Mouse (Mus musculus) CH12.LX (cell line): ENCODE data around the gene Dlec1. TPM values are rescaled to one million over a fixed set of nuclear protein-coding genes. Genes with fewer than 3 reads are reported as not detected.

Experiments used
- DNase-seq: peaks from one replicate; pipeline ENCODE4 v3.0.0-alpha.2; 2013; ENCODE audit errors: extremely low read depth
- H3K27ac ChIP-seq: 2 replicates; pipeline ENCODE4 v1.5.1; 2012; ENCODE audit warnings: low read depth, mild to moderate bottlenecking, control low read depth, moderate library complexity; ENCODE audit not compliant: insufficient read depth
- H3K27me3 ChIP-seq: replicated peaks from 2 replicates; pipeline ENCODE3; 2012; ENCODE audit warnings: inconsistent platforms
- H3K36me3 ChIP-seq, 2 experiments: replicated peaks in 1 of 2; 2 replicates each; pipeline versions ENCODE3 to v1.6.1; 2012; ENCODE audit warnings: inconsistent platforms in 1 of 2, low read length in 1 of 2, mild to moderate bottlenecking in 1 of 2, mixed read lengths in 1 of 2, moderate library complexity in 1 of 2; ENCODE audit not compliant: control insufficient read depth in 1 of 2, insufficient read depth in 1 of 2
- H3K4me1 ChIP-seq, 2 experiments: 2 replicates each; pipeline ENCODE4 v1.6.1; 2012; ENCODE audit warnings: inconsistent platforms in 1 of 2, moderate library complexity in 1 of 2; ENCODE audit not compliant: insufficient read depth in 2 of 2, control insufficient read depth in 1 of 2
- H3K4me2 ChIP-seq: 2 replicates; pipeline ENCODE4 v1.6.1; 2012; ENCODE audit warnings: low read depth, mild to moderate bottlenecking, control low read depth; ENCODE audit not compliant: poor library complexity, insufficient read depth, severe bottlenecking
- H3K4me3 ChIP-seq, 3 experiments: fragments of 150-350 bp in 1 of 3; sonication (generic) in 1 of 3; replicated peaks in 1 of 3; 2 replicates each; pipeline versions ENCODE3 to v1.5.1; 2011 to 2012; ENCODE audit warnings: low read depth in 2 of 3, low read length in 2 of 3, mild to moderate bottlenecking in 2 of 3, moderate library complexity in 2 of 3, control low read depth in 1 of 3, improper control_type of control experiment in 1 of 3, inconsistent platforms in 1 of 3, mixed read lengths in 1 of 3; ENCODE audit not compliant: poor library complexity in 1 of 3
- H3K79me2 ChIP-seq: replicated peaks from 2 replicates; pipeline ENCODE4 v1.6.1; 2012; ENCODE audit warnings: mild to moderate bottlenecking, moderate library complexity; ENCODE audit not compliant: control insufficient read depth, poor library complexity, insufficient read depth, severe bottlenecking; ENCODE audit errors: extremely low read depth
- H3K9ac ChIP-seq: 2 replicates; pipeline ENCODE4 v1.6.1; 2012; ENCODE audit warnings: low read depth, mild to moderate bottlenecking, control low read depth, moderate library complexity; ENCODE audit not compliant: insufficient read depth
- H3K9me3 ChIP-seq: replicated peaks from 2 replicates; pipeline ENCODE3; 2012; ENCODE audit warnings: low read length, inconsistent platforms, mixed read lengths
- CHD2 ChIP-seq: IDR thresholded peaks from 2 replicates; pipeline ENCODE4 v1.6.1; 2011; ENCODE audit warnings: low read length, improper control_type of control experiment
- CTCF ChIP-seq, 2 experiments: IDR thresholded peaks in 1 of 2; conservative IDR thresholded peaks in 1 of 2; 2 replicates each; pipeline ENCODE4 v1.5.1; 2011 to 2012; ENCODE audit warnings: low read depth in 2 of 2, low read length in 2 of 2, improper control_type of control experiment in 1 of 2, inconsistent platforms in 1 of 2, mild to moderate bottlenecking in 1 of 2, moderate library complexity in 1 of 2
- E2F4 ChIP-seq: IDR thresholded peaks from 2 replicates; pipeline ENCODE4 v1.6.1; 2011; ENCODE audit warnings: low read depth, low read length, improper control_type of control experiment; ENCODE audit not compliant: insufficient replicate concordance
- ELF1 ChIP-seq: IDR thresholded peaks from 2 replicates; pipeline ENCODE4 v1.6.1; 2014; ENCODE audit warnings: low read depth, mild to moderate bottlenecking, inconsistent platforms, low read length, improper control_type of control experiment
- ETS1 ChIP-seq: conservative IDR thresholded peaks from 2 replicates; pipeline ENCODE4 v1.6.1; 2012; ENCODE audit warnings: low read depth, mild to moderate bottlenecking, inconsistent platforms, low read length, improper control_type of control experiment, moderate library complexity
- IRF4 ChIP-seq: IDR thresholded peaks from 2 replicates; pipeline ENCODE4 v1.6.1; 2014; ENCODE audit warnings: low read depth, mild to moderate bottlenecking, inconsistent platforms, low read length, improper control_type of control experiment
- MAFK ChIP-seq: IDR thresholded peaks from 2 replicates; pipeline ENCODE4 v1.6.1; 2011; ENCODE audit warnings: low read length, improper control_type of control experiment; ENCODE audit not compliant: insufficient replicate concordance
- MEF2A ChIP-seq: IDR thresholded peaks from 2 replicates; pipeline ENCODE4 v1.6.1; 2014; ENCODE audit warnings: low read depth, mild to moderate bottlenecking, inconsistent platforms, low read length, improper control_type of control experiment, borderline replicate concordance
- MXI1 ChIP-seq: IDR thresholded peaks from 2 replicates; pipeline ENCODE4 v1.6.1; 2011; ENCODE audit warnings: mild to moderate bottlenecking, low read depth, low read length, improper control_type of control experiment
- MYC ChIP-seq: IDR thresholded peaks from 2 replicates; pipeline ENCODE4 v1.6.1; 2011; ENCODE audit warnings: low read depth, mild to moderate bottlenecking, improper control_type of control experiment, low read length
- NRF1 ChIP-seq: IDR thresholded peaks from 2 replicates; pipeline ENCODE4 v1.6.1; 2014; ENCODE audit warnings: low read depth, mild to moderate bottlenecking, inconsistent platforms, low read length, improper control_type of control experiment, moderate library complexity
- RCOR1 ChIP-seq: conservative IDR thresholded peaks from 2 replicates; pipeline ENCODE4 v1.6.1; 2012; ENCODE audit warnings: low read depth, mild to moderate bottlenecking, inconsistent platforms, low read length, improper control_type of control experiment
- TCF12 ChIP-seq: IDR thresholded peaks from 2 replicates; pipeline ENCODE4 v1.6.1; 2014; ENCODE audit warnings: low read depth, mild to moderate bottlenecking, inconsistent platforms, low read length, improper control_type of control experiment
- UBTF ChIP-seq: IDR thresholded peaks from 2 replicates; pipeline ENCODE4 v1.6.1; 2012; ENCODE audit warnings: low read depth, mild to moderate bottlenecking, inconsistent platforms, low read length, improper control_type of control experiment, moderate library complexity
- USF2 ChIP-seq: conservative IDR thresholded peaks from 2 replicates; pipeline ENCODE4 v1.6.1; 2011; ENCODE audit warnings: low read depth, low read length, improper control_type of control experiment
- ZNF384 ChIP-seq: IDR thresholded peaks from 2 replicates; pipeline ENCODE4 v1.6.1; 2012; ENCODE audit warnings: low read depth, low read length, improper control_type of control experiment, inconsistent platforms
- dilution Hi-C: fragments of 300-500 bp; cut with MboI; formaldehyde crosslinking; loops from 2 replicates; pipeline ENCODE4 v1.14.3; 2020; ENCODE audit warnings: low sequenced_read_pairs; ENCODE audit not compliant: extremely low pct_unique_long_range_greater_than_20kb, extremely low pct_ligation_motif_present
- in situ Hi-C: fragments of 300-500 bp; cut with MboI; formaldehyde crosslinking; loops from 3 replicates; pipeline ENCODE4 v1.14.3; 2019; ENCODE audit warnings: low sequenced_read_pairs, low pct_ligation_motif_present, low pct_unique_long_range_greater_than_20kb, mixed read lengths
- polyA plus RNA-seq: library from polyadenylated mRNA; unstranded; fragments of >175 nt; gene quantifications from 2 replicates; pipeline ENCODE4 v1.2.1, GENCODE M21; 2012; ENCODE audit warnings: low read depth; ENCODE audit not compliant: insufficient read length
- total RNA-seq, 2 experiments: library from RNA; depleted of rRNA; stranded (reverse); fragments of 300-350 nt in 1 of 2; fragments of >200 nt in 1 of 2; gene quantifications; 2 replicates each; pipeline ENCODE4 v1.2.3; 2012 to 2014

Gene Dlec1
- total and polyA plus RNA-seq, 3 experiments = 1.4 to 6.3 (median 5.9) TPM

DNA sequence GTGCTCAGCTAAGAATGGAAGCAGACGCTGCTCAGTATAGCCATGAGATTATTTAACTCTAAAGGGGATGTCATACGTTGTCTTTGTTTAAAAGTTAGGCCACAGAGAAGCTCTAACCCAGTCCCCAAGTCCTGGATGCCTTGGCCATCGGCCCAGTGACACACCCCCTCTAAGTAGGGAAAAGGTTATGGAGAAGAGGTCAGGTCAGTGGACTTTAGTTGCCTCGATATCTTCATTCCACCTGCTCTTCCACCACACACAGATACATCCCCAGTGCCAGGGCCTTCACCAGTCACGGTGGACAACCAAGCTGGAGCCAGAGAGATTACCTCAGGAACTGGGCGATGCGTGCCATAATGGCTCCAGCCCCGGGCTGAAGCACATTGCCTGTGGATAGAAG lies 53.1 kb downstream of the Dlec1 start:
- no peak for DNase-seq
- Histone ChIP-seq H3K9me3 (no peaks in the 10 kb centered on the region), H3K9ac (no peak overlapping the region), H3K79me2 (no peaks in the 10 kb centered on the region), H3K27me3 (peaks cover 79% of the 10 kb centered on the region), H3K4me2 (no peak overlapping the region), H3K4me3 (no peak overlapping the region), H3K4me1 (peaks cover 0 to 2% of the 10 kb centered on the region in 2 experiments; a peak in 2 of 4 replicates), H3K27ac (no peak overlapping the region), H3K36me3 (no peaks in the 10 kb centered on the region)
- in situ Hi-C loops = loop anchor here (10.0 kb wide), 1 partner anchor 199 kb away; the partner anchor contains the start of gene Xylb
- dilution Hi-C loops = no loop called here
- TF ChIP-seq USF2 (no peak), E2F4 (no peak), UBTF (no peak), ETS1 (no peak), MAFK (no peak), MEF2A (no peak)

DNA sequence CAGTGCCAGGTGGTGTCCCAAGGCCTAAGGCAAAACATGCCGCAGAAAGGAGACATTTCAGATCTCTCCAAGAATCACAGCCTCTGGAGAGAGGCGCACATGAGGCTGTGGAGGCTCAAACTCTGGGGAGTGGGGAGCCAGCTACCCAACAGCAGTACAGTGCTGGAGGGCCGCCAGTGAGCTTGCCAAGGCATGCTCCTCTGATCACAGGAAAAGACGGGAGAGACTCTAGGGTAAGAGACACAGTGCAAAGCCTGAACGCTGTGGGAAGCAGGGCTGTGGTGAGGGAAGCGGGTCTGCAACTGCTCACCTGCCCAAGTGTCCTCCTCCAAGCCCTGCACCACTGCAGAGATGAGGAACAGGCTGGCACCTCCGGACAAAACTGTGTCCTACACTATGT lies 53.5 kb downstream of the Dlec1 start:
- H3K9ac ChIP-seq = no peak overlapping the region
- no peak for TF ChIP-seq NRF1
- TF ChIP-seq RCOR1 = no peak
- TF ChIP-seq IRF4 = no peak
- no peak for TF ChIP-seq ZNF384
- no peak for TF ChIP-seq CTCF (conservative IDR thresholded peaks at IDR 0.05 in 1 of 2, IDR thresholded peaks at IDR 0.05 in 1 of 2; ENCODE audit: low read depth in 2 of 2, low read length in 2 of 2)
- no peak for TF ChIP-seq ELF1
- TF ChIP-seq TCF12 = no peak
- no peak for TF ChIP-seq MYC
- TF ChIP-seq MEF2A = no peak
- no peak for TF ChIP-seq MAFK
- no peak for TF ChIP-seq E2F4
- no peak for TF ChIP-seq UBTF
- no peak for TF ChIP-seq MXI1
- no peak for TF ChIP-seq CHD2

More for the DNA sequence above, 53.5 kb downstream of the Dlec1 start:
- H3K4me3 ChIP-seq = no peak overlapping the region
- no peak for DNase-seq
- H3K36me3 ChIP-seq = no peaks in the 10 kb centered on the region
- no peaks in the 10 kb centered on the region for H3K79me2 ChIP-seq
- H3K4me2 ChIP-seq = no peak overlapping the region
- in situ Hi-C loops = loop anchor here (10.0 kb wide), 1 partner anchor 199 kb away; the partner anchor contains the start of gene Xylb
- H3K4me1 ChIP-seq = peaks cover 0 to 2% of the 10 kb centered on the region in 2 experiments; a peak in 2 of 4 replicates
- peaks cover 78% of the 10 kb centered on the region for H3K27me3 ChIP-seq
- no peak overlapping the region for H3K27ac ChIP-seq
- no peaks in the 10 kb centered on the region for H3K9me3 ChIP-seq
- dilution Hi-C loops = no loop called here
